Mouse (Mus musculus) splenic B cell, adult 2 months (primary cell): Measurements from ENCODE around the gene Lnx1.
A peak's percentile ranks its signal among the peaks of the same experiment; 100 is the strongest.

Experiments
- DNase-seq: peaks from one replicate; pipeline ENCODE4 v3.0.0-alpha.2; 2011; ENCODE audit warnings: low read depth, low spot score
- H3K27me3 ChIP-seq: 2 replicates; pipeline ENCODE4 v1.6.1; 2012; ENCODE audit warnings: mild to moderate bottlenecking, low read length, moderate library complexity, mixed read lengths; ENCODE audit not compliant: control insufficient read depth, poor library complexity, insufficient read depth, severe bottlenecking
- H3K36me3 ChIP-seq: 2 replicates; pipeline ENCODE4 v1.6.1; 2012; ENCODE audit warnings: mild to moderate bottlenecking, low read length, moderate library complexity, mixed read lengths; ENCODE audit not compliant: control insufficient read depth, poor library complexity, insufficient read depth, severe bottlenecking

Lnx1 gene

GRCm38 (mm10) chr5:74649122-74649521 is 53.6 kb downstream of the Lnx1 start:
- no peaks in the 10 kb centered on the region for H3K27me3 ChIP-seq
- no peaks in the 10 kb centered on the region for H3K36me3 ChIP-seq
- no peak for DNase-seq

GRCm38 (mm10) chr5:74648216-74648615 is 54.5 kb downstream of the Lnx1 start:
- Histone ChIP-seq H3K36me3 (no peaks in the 10 kb centered on the region), H3K27me3 (no peaks in the 10 kb centered on the region)
- no peak for DNase-seq

GRCm38 (mm10) chr5:74647584-74647984 is 55.1 kb downstream of the Lnx1 start:
- DNase-seq, result no peak
- H3K36me3 ChIP-seq, result no peaks in the 10 kb centered on the region
- no peaks in the 10 kb centered on the region for H3K27me3 ChIP-seq

- H3K36me3 ChIP-seq, result no peaks in the 10 kb centered on the region
- DNase-seq, result no peak
- H3K27me3 ChIP-seq, result no peaks in the 10 kb centered on the region
Measured at GRCm38 (mm10) chr5:74642291-74642690, 60.4 kb downstream of the Lnx1 start.

GRCm38 (mm10) chr5:74641000-74641399 is 61.7 kb downstream of the Lnx1 start:
- DNase-seq, result peak; percentile 38
- H3K27me3 ChIP-seq, result no peaks in the 10 kb centered on the region
- no peaks in the 10 kb centered on the region for H3K36me3 ChIP-seq

- Histone ChIP-seq H3K27me3 (no peaks in the 10 kb centered on the region), H3K36me3 (no peaks in the 10 kb centered on the region)
- no peak for DNase-seq
Measured at GRCm38 (mm10) chr5:74640504-74640903, 62.2 kb downstream of the Lnx1 start.

GRCm38 (mm10) chr5:74639516-74639915 is 63.2 kb downstream of the Lnx1 start:
- DNase-seq, result no peak
- H3K27me3 ChIP-seq, result no peaks in the 10 kb centered on the region
- H3K36me3 ChIP-seq, result no peaks in the 10 kb centered on the region

- H3K27me3 ChIP-seq, result no peaks in the 10 kb centered on the region
- no peak for DNase-seq
- H3K36me3 ChIP-seq, result no peaks in the 10 kb centered on the region
Measured at GRCm38 (mm10) chr5:74634391-74634790, 68.3 kb downstream of the Lnx1 start.

- DNase-seq, result no peak
- Histone ChIP-seq H3K36me3 (no peaks in the 10 kb centered on the region), H3K27me3 (no peaks in the 10 kb centered on the region)
Measured at GRCm38 (mm10) chr5:74633453-74633852, 69.3 kb downstream of the Lnx1 start.

- DNase-seq, result no peak
- Histone ChIP-seq H3K27me3 (no peaks in the 10 kb centered on the region), H3K36me3 (no peaks in the 10 kb centered on the region)
Measured at GRCm38 (mm10) chr5:74632369-74633114, 70.2 kb downstream of the Lnx1 start.

- no peak for DNase-seq
- Histone ChIP-seq H3K27me3 (no peaks in the 10 kb centered on the region), H3K36me3 (no peaks in the 10 kb centered on the region)
Measured at GRCm38 (mm10) chr5:74628001-74628400, 74.7 kb downstream of the Lnx1 start.

GRCm38 (mm10) chr5:74624385-74624784 is 78.3 kb downstream of the Lnx1 start:
- H3K27me3 ChIP-seq, result no peaks in the 10 kb centered on the region
- no peaks in the 10 kb centered on the region for H3K36me3 ChIP-seq
- no peak for DNase-seq

- H3K36me3 ChIP-seq, result no peaks in the 10 kb centered on the region
- DNase-seq, result no peak
- no peaks in the 10 kb centered on the region for H3K27me3 ChIP-seq
Measured at GRCm38 (mm10) chr5:74623316-74624000, 79.3 kb downstream of the Lnx1 start.

GRCm38 (mm10) chr5:74621691-74622470 is 80.8 kb downstream of the Lnx1 start:
- DNase-seq, result no peak
- Histone ChIP-seq H3K36me3 (no peaks in the 10 kb centered on the region), H3K27me3 (no peaks in the 10 kb centered on the region)

- DNase-seq, result peak; percentile 9
- Histone ChIP-seq H3K36me3 (no peaks in the 10 kb centered on the region), H3K27me3 (no peaks in the 10 kb centered on the region)
Measured at GRCm38 (mm10) chr5:74618573-74619059, 84.1 kb downstream of the Lnx1 start.
